Mouse (Mus musculus): ENCODE data around the gene Zfp143. TPM values are rescaled to one million over a fixed set of nuclear protein-coding genes. Genes with fewer than 3 reads are reported as not detected.
"Not testable (repeated sequence)": the region's sequence is repeated elsewhere in the genome, so short reads cannot be mapped to it uniquely, and the experiment has no call there.

The Zfp143 gene
- polyA plus RNA-seq, 1 experiment = 6.4 TPM

DNA sequence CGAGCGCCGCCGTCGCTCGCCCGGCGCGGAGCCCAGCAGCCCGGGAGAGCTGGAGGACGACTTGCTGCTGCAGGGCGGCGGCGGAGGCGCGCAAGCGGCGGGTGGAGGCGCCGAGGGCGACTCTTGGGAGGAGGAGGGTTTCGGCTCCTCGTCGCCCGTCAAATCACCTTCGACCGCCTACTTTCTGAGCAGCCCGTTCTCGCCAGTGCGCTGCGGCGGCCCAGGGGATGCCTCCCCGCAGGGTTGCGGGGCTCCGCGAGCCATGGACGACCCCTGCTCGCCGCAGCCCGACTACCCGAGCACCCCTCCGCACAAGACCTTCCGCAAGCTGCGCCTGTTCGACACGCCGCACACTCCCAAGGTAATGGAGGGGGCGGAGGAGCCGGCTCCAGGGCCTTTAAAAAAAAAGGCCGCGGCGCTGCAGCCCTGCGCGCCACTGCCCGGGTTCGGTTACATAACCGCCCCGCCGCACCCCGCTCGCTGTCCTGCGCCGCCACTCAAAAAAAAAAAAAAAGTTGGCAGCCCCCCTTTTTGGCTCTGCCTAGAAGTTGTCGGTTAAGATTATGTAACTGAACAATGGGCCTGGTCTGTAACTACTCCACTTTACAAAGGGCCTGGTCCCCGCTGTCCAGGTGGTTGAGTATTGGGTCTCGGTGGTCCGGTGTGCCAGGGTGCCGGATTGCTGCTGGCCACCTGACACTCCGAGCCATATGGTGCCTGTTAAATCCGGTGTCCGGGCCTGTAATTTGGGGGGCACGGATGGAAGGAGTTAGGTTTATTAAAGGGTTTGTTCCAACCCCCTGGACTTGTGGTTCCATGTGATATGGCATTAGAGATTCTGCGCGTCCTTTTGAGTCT lies 61.8 kb downstream of the Zfp143 start:
- Histone ChIP-seq H3K4me3 (peak overlapping the region; percentile 85), H3ac (ENCODE audit: control insufficient read depth, insufficient read length) (peak overlapping the region; percentile 88), H3K4me2 (ENCODE audit: low read depth) (peak overlapping the region; percentile 94), H3K36me3 (ENCODE audit: control insufficient read depth, insufficient read depth) (no peaks in the 10 kb centered on the region), H3K27me3 (ENCODE audit: control insufficient read depth, insufficient read depth, insufficient read length) (no peaks in the 10 kb centered on the region), H3K79me2 (ENCODE audit: control insufficient read depth, insufficient read depth) (peaks cover 48% of the 10 kb centered on the region)
- TF ChIP-seq CEBPB (IDR thresholded peaks at IDR 0.05; ENCODE audit: insufficient read depth, poor library complexity, severe bottlenecking) (no peak), MYOG (IDR thresholded peaks at IDR 0.05; ENCODE audit: control insufficient read depth in 1 of 3, insufficient read depth in 1 of 3, insufficient read length in 2 of 3, low read depth in 2 of 3) (no peak), MYOD1 (IDR thresholded peaks at IDR 0.05; ENCODE audit: control insufficient read depth in 1 of 3, insufficient read length in 2 of 3, low read depth in 2 of 3) (no peak), TCF3 (IDR thresholded peaks at IDR 0.05; ENCODE audit: insufficient read length, low read depth) (no peak)

DNA sequence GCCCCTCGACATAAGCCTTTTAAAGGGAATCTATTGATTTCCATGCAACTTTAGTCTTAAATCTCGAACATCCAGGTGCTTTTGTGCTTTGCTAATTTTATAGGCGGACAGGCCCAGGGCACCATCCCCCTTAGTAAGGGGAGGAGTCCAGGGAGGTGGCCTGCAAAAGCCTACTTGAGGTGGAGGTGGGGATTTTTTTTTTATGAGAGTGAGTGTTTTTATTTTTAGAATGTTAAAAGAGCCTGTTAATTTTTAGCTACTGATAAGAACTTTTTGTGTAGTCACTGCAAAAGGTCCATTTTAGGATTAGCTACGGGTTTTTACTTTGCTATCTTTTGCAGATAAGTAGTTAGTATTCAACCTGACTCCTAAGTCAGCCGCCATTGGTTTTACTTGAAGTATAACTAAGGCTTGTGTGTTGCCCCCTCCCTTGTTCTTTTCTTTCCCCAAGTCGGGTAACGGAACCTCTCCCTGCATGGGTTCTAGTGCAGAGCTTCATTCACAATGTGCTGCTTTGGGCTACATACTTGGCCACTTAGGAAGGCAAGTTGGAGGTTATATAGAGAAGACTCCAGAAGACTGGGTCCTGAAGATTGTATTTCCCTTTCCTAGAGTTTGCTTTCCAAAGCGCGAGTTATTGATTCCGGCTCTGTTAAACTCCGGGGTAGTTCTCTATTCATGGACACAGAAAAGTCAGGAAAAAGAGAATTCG lies 63.0 kb downstream of the Zfp143 start:
- Histone ChIP-seq H3K27me3 (ENCODE audit: control insufficient read depth, insufficient read depth, insufficient read length) (no peaks in the 10 kb centered on the region), H3K4me2 (ENCODE audit: low read depth) (peak overlapping the region; percentile 94), H3K79me2 (ENCODE audit: control insufficient read depth, insufficient read depth) (peaks cover 60% of the 10 kb centered on the region), H3K36me3 (ENCODE audit: control insufficient read depth, insufficient read depth) (peaks cover 2% of the 10 kb centered on the region), H3K4me3 (peak overlapping the region; percentile 85), H3ac (ENCODE audit: control insufficient read depth, insufficient read length) (no peak overlapping the region)
- TF ChIP-seq TCF12 (IDR thresholded peaks at IDR 0.05; ENCODE audit: insufficient read depth, poor library complexity, severe bottlenecking) (no peak), TCF3 (IDR thresholded peaks at IDR 0.05; ENCODE audit: insufficient read length, low read depth) (no peak), REST (IDR thresholded peaks at IDR 0.05; ENCODE audit: insufficient read depth, insufficient read length) (no peak)

DNA sequence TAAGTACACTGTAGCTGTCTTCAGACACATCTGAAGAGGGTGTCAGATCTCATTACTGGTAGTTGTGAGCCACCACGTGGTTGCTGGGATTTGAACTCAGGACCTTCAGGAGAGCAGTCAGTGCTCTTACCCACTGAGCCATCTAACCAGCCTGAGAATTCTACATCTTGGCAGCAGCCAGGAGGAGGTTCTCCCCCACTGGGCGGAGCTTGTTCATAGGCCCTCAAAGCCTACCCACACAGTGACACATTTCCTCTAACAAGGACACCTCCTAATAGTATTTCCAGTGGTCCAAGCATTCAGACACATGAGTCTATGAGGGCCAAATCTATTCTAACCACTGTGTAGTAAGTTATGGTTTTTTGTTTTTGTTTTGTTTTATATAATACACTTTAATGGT lies 67.5 kb downstream of the Zfp143 start:
- Histone ChIP-seq H3ac (ENCODE audit: control insufficient read depth, insufficient read length) (no peak overlapping the region), H3K4me3 (no peak overlapping the region), H3K79me2 (ENCODE audit: control insufficient read depth, insufficient read depth) (peaks cover 72% of the 10 kb centered on the region), H3K27me3 (ENCODE audit: control insufficient read depth, insufficient read depth, insufficient read length) (no peaks in the 10 kb centered on the region), H3K36me3 (ENCODE audit: control insufficient read depth, insufficient read depth) (peaks cover 14% of the 10 kb centered on the region), H3K4me2 (ENCODE audit: low read depth) (no peak overlapping the region)
- TF ChIP-seq USF1 (IDR thresholded peaks at IDR 0.05; ENCODE audit: low read depth) (no peak), TCF3 (IDR thresholded peaks at IDR 0.05; ENCODE audit: insufficient read length, low read depth) (no peak), MAX (IDR thresholded peaks at IDR 0.05; ENCODE audit: low read depth) (no peak), SRF (IDR thresholded peaks at IDR 0.05; ENCODE audit: control insufficient read depth, insufficient read length, low read depth) (no peak), POLR2AphosphoS2 (IDR thresholded peaks at IDR 0.05; ENCODE audit: insufficient read length, low read depth) (no peak), REST (IDR thresholded peaks at IDR 0.05; ENCODE audit: insufficient read depth, insufficient read length) (no peak), CEBPB (IDR thresholded peaks at IDR 0.05; ENCODE audit: insufficient read depth, poor library complexity, severe bottlenecking) (no peak), TCF12 (IDR thresholded peaks at IDR 0.05; ENCODE audit: insufficient read depth, poor library complexity, severe bottlenecking) (no peak), MYOD1 (IDR thresholded peaks at IDR 0.05; ENCODE audit: control insufficient read depth in 1 of 3, insufficient read length in 2 of 3, low read depth in 2 of 3) (no peak)

DNA sequence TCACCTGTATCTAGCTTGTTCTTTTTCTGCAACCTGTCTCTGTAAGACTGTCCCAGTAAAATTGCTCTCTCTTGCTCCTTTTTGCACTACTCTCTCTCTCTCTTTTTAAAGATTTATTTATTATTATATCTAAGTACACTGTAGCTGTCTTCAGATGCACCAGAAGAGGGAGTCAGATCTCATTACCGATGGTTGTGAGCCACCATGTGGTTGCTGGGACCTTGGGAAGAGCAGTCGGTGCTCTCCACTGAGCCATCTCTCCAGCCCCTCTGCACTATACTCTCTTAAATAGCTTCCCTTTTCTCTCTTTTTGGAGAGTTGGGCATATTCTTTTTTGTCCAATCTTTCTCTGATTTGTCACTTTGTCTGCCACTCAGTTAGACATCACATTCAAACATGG lies 71.3 kb downstream of the Zfp143 start:
- Histone ChIP-seq H3K36me3 (ENCODE audit: control insufficient read depth, insufficient read depth) (peaks cover 20% of the 10 kb centered on the region), H3K79me2 (ENCODE audit: control insufficient read depth, insufficient read depth) (peaks cover 40% of the 10 kb centered on the region)
- not testable (repeated sequence) for H3K4me2 ChIP-seq (ENCODE audit: low read depth); H3K27me3 ChIP-seq (ENCODE audit: control insufficient read depth, insufficient read depth, insufficient read length); H3K4me3 ChIP-seq; H3ac ChIP-seq (ENCODE audit: control insufficient read depth, insufficient read length)

DNA sequence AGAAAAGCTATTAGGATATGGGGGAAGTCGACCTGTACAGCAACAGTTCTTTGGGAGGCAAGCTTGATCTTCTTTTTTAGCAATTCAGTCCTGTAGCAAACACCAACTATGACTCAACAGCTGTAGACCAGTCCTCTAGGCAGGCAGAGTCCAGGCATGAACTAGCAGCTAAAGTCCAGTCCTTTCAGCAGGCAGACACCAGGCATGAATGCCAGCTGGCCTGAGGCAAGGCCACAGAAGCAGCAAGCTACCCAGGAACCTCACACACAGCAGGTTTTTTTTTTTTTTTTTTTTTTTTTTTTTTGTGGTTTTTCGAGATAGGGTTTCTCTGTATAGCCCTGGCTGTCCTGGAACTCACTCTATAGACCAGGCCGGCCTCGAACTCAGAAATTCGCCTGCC lies 73.0 kb downstream of the Zfp143 start:
- Histone ChIP-seq H3K4me3 (no peak overlapping the region), H3K4me2 (ENCODE audit: low read depth) (no peak overlapping the region), H3K79me2 (ENCODE audit: control insufficient read depth, insufficient read depth) (peaks cover 23% of the 10 kb centered on the region), H3K27me3 (ENCODE audit: control insufficient read depth, insufficient read depth, insufficient read length) (no peaks in the 10 kb centered on the region), H3K36me3 (ENCODE audit: control insufficient read depth, insufficient read depth) (peaks cover 26% of the 10 kb centered on the region), H3ac (ENCODE audit: control insufficient read depth, insufficient read length) (no peak overlapping the region)
- TF ChIP-seq POLR2A (IDR thresholded peaks at IDR 0.05; ENCODE audit: insufficient read length, low read depth) (no peak), MYOG (IDR thresholded peaks at IDR 0.05; ENCODE audit: control insufficient read depth in 1 of 3, insufficient read depth in 1 of 3, insufficient read length in 2 of 3, low read depth in 2 of 3) (no peak), REST (IDR thresholded peaks at IDR 0.05; ENCODE audit: insufficient read depth, insufficient read length) (no peak), MAX (IDR thresholded peaks at IDR 0.05; ENCODE audit: low read depth) (no peak), MYOD1 (IDR thresholded peaks at IDR 0.05; ENCODE audit: control insufficient read depth in 1 of 3, insufficient read length in 2 of 3, low read depth in 2 of 3) (no peak), TCF12 (IDR thresholded peaks at IDR 0.05; ENCODE audit: insufficient read depth, poor library complexity, severe bottlenecking) (no peak), TCF3 (IDR thresholded peaks at IDR 0.05; ENCODE audit: insufficient read length, low read depth) (no peak), CEBPB (IDR thresholded peaks at IDR 0.05; ENCODE audit: insufficient read depth, poor library complexity, severe bottlenecking) (no peak), SRF (IDR thresholded peaks at IDR 0.05; ENCODE audit: control insufficient read depth, insufficient read length, low read depth) (no peak), E2F4 (IDR thresholded peaks at IDR 0.05; ENCODE audit: insufficient read depth) (no peak), POLR2AphosphoS2 (IDR thresholded peaks at IDR 0.05; ENCODE audit: insufficient read length, low read depth) (no peak), USF1 (IDR thresholded peaks at IDR 0.05; ENCODE audit: low read depth) (no peak)

All from myocyte (in vitro differentiated cells).